Mouse (Mus musculus) right cerebral cortex, postnatal 14 days (tissue): ENCODE data around the gene Eps8.
"Not testable (repeated sequence)": the region's sequence is repeated elsewhere in the genome, so short reads cannot be mapped to it uniquely, and the experiment has no call there.

Experiments
- DNase-seq: peaks from one replicate; pipeline ENCODE4 v3.0.0; 2022

Eps8 gene

DNA sequence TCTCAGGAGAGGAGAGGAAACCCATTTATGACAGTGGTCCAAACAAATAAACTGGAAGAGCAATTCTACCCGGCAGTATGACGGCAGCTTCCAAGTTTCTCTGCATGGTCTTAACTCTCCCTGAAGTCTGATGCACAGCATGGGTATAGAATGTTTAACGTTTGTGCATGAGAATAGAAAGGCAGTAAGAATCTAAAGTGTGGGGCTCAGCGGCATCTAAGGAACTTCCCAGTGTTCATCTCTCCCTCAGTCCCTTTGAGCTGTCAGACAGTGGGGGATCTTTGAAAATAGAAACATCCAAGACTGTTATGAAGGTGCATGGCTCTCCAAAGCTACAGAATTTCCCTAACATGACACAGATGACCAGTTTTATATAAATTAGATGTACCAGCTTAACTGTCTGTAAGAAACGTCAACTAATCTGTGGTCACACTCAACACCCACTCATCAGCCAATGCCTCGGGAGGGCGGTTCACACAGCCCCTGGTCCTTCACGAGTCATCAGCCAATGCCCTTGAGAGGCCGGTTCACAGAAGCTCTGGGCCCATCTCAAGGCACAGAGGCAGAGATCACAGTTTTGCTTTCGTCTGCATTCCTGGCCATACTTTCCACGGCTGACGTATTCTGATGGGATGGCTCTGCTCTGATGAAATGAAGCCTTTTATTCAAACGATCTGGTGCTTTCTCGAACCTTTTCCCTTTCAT is 145.2 kb downstream of the Eps8 start:
- DNase-seq: no peak

DNA sequence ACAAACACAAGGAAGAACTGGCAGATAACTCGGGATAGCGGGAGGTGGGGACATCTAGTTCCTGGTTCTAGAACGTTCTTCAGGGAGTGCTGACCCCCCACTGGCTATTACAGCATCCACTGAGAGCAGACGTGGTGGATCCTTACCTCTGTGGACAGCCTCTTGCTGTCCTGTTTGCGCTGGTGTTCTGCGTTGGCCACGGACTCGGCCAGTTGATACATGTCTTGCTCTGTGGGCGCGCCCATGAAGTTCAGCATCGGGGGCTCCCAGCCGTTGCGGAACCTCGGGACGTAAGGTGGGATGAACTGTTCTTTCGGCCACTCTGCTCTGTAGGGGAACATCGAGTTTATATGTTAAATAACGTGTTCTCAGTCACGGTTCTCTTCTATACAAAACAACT is 145.7 kb downstream of the Eps8 start:
- DNase-seq: no peak

DNA sequence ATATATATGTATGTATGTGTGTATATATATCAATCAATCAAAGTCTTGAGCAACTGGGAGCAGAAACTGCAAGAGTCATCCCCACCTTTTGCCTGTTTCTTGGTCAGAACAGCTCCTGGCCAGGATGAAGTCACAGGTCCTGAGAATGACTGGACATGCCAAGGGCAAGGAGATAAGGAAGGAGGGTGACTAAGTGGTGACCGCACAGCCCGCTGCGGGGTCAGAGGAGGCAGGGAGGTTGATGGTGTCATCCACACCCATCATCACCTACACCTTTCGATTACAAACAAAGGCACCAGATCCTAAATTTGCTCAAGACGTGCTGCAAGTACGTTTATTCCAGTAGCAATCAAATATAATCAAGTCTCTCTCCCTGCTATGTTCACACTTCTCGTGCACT is 148.1 kb downstream of the Eps8 start:
- DNase-seq: no peak

DNA sequence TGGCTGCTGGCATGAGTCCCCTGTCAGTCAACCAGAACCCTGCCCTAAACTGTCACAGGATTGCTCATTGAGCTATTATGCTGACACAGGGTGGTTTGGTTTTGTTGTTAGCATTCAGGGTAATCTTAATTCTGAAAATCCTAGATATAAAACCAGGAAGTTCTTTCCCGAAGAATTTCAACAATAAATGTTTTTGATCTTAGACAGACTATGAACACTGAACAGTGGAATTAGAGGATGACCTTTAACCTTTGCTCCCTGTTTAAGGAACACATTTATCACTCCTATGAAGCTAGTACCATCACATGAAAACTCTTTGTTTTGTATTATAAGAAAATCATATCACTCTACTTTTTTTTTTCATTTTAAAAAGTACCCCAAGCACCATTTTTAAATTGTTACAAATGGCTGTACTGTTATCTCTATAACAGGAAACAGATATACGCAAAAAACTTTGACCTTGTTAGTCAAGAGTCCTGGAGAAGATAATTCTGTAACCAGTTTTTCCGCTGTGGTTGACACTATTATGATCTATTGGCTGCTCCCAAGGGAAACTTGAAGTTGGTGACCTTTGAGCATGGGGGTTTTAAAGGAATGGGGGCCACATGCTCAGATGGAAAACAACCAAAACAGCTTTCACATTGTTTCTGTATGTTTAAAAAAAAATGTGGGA is 149.0 kb downstream of the Eps8 start:
- DNase-seq: no peak

DNA sequence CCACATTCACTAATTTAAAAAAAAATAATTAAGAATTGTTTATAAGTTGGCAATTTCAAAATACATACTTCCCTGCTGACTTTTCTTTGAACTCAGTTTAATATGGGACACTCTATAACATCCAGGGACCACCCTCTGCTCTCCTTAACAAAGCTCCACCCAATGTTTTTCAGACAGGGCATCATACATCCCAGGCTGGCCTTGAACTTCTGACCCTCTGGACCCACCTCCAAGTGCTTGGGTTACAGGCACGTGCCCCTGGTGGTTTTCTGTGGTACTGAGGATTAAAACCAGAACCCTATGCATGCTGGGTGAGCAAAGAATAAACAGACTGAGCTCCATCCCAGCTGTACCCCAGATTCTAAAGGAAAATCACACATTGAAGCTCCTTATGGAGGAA is 150.6 kb downstream of the Eps8 start:
- no peak for DNase-seq

DNA sequence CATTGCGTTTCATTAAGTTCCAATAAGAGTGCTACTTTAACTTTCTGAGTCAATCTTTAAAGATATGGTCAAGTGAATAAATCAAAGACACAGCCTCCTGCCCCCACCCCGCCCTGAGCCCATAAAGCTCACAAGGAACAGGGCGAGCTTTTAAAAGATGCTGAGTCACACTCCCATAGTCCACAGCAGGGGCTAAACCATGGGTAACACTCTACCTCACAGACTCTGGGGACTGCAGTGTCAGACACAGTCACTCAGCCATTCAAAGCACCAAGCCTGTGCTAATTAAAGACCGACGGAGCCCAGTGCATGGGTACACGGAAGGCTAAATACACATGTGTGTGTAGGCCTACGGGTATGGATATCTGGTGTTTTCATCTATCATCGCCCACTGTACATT is 151.2 kb downstream of the Eps8 start:
- DNase-seq: no peak

DNA sequence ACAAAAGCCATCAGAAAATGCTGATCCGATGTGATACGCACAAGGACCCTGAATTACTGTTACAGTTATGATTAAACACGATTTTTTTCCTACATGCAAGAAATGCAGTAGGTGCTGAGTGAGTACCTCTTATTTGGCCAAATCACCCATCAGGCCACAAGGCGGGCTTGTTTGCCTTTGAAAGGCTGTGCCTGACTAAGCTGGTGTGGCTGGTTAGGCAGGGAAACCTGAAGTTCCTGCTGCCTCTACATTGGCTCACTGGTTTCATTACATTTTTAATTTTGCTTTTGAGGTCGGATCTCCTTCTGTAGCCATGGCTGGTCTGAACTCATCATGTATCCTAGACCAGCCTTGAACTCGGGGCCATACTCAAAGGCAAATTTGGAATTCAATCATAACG is 151.7 kb downstream of the Eps8 start:
- DNase-seq: no peak

DNA sequence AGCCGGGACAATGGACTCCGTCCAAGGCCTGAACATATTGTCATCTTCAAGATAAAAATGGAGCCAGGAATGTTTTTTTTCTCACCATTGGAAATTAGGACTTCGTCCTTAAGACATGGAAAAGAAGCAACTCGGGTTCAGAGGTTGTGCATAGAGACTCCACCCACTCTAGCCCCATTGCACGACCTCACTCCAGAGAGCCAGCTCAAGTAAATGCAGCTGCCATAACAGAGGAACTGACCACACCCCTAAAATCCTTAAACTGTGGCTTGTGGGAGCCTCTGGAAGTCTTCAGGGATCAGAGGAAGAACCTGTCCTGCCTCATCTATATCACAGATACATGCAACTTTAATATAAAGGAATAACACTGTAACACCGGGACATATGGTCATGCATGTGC is 155.9 kb downstream of the Eps8 start:
- no peak for DNase-seq

DNA sequence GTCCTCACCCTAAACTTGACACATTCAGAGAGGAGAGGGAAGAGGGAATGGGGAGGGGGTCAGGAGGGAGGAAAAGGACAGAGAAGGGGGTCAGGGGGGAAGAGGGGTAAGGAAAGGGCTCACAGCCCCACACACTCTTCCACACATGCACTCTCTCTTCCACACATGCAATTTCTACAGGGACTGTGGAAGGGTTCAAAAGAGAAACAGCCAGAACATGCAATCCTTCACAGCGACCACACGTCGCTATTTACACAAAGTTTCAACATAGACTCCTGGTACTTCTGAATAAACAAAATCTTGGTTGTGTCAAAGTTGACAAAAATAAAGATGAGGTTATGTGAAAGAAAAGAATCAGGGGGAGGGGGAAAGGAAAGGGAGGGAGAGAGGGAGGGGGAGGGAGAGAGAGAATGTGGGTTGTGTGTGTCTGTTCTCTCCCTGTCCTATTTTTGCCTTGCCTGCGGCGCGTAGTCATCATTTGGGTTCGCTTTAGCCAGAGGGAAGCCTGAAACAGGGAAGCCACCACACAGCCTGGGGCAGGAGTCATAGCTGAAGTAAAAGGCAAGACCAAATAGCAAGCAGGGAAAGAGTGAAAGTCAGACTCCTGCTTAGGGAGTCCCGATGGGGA is 157.4 kb downstream of the Eps8 start:
- no peak for DNase-seq

DNA sequence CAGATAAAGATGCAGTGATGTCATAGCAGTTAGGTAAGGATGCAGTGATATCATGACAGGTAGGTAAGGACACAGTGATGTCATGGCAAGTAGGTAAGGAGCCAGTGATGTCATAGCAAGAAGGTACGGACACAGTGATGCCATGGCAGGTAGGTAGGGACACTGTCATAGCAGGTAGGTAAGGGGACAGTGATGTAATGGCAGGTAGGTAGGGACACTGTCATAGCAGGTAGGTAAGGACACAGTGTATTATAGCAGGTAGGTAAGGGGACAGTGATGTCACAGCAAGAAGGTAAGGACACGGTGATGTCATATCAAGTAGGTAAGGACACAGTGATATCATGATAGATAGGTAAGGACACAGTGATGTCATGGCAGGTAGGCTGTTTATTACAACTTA is 158.1 kb downstream of the Eps8 start:
- no peak for DNase-seq

DNA sequence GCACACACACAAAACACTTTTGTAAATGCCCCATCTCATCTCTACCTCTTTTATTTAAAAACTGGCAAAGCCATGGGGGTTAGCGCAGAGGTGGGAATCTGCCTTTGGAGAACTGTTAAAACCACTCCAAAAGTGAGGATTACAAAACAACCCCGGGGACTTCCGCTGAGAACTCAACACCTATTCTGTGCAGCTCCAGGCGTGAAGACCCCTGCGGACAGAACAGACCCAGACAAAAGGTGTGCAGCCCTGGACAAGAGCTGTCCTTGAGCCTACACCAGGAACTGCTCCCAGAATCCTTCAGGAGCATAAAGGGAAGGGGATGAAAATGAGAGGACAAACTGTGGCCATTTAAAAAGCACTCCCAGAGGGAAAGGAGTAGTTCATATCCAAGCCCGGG is 159.4 kb downstream of the Eps8 start:
- DNase-seq: no peak

DNA sequence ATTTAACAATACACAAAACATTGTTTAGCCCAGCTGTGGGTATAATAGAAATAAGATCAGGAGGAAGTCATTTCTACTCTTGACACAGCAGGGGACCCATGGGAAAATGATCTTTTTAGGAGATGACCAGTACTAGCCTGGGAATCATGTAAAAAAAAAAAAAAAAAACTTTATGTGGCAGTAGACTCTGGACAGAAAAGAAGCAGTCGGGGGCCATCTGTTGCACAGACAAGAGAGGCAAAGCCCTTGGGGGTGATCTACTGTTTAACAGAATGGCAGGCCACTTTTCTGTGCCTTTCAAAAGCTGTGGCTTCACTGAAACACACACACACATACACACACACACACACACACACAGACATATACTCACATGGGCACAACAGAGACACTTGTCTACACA is 159.9 kb downstream of the Eps8 start:
- no peak for DNase-seq

DNA sequence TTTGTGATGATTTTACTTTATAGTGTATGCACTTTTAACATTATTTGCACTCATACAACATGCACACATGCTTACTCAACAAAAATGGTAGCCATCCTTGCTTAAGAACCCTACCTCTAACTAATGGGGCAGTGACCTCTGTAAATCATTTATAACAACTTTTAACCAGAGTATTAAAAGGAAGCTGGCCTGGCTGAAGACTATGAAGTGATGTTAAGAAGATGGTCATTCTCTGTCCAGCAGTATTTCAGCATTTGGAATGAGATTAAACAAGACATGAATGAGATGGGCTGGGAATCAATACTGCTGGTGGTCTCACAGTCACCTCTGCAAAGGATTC is 160.6 kb downstream of the Eps8 start:
- no peak for DNase-seq

DNA sequence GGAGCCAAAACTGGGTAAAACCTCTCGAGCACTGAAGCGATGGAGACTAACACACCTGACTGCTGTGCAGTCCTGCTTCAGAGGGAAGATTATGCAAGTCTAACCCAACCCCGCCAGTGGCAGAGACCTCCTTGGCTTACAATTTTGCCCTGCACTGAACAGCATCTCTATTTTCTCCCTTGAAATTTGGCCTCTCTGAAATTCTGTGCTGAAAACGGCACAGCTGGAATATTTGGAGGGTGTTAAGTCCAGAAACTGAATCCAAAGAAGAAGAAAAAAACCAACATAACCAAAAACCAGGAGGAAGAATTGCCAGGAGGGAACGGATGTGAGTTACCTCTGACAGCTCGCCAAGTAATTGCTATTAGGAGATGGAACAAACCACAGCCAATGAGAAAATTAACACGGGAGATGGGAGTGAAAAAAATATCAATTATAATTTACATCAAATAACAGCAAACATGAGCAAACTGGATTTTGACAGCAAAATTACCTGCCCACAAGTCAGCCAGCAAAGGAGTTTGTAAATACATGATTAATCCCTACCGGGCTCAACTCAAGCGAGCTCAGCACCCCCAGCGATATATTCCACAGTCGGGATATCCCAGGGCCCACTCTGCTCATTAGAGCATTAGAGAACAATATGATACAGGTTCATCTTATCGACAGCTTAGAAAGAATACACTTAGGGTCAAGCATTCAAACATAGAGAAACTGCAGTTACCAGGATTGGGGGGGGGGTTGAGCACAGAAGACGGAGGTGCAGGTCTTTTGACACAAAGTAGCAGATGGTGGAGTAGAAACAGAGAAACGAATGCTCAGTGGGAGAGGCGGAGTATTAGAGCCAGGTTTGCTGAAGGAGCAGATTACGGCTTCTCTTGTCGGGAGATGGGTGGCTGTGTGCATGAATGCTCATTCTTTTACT is 161.2 kb downstream of the Eps8 start:
- no peak for DNase-seq

DNA sequence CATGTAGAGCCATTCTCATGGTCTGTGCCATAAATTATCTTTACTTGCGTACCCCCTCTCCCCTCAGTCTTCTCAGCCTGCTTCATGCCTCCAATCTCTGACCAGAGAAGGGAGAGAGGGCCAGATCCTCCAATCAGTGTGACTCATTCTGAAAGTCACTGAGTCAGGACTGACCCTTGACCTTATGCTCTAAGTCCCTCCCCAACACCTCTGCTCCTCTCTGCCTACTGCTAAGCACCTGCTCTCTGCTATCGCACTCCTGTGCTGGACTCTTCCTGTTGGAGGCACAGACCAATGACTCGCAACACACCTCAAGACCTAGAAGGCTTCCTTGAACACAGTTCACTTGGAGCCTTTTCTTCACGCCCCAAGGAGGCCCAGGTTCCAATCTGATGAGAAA is 162.1 kb downstream of the Eps8 start:
- no peak for DNase-seq

DNA sequence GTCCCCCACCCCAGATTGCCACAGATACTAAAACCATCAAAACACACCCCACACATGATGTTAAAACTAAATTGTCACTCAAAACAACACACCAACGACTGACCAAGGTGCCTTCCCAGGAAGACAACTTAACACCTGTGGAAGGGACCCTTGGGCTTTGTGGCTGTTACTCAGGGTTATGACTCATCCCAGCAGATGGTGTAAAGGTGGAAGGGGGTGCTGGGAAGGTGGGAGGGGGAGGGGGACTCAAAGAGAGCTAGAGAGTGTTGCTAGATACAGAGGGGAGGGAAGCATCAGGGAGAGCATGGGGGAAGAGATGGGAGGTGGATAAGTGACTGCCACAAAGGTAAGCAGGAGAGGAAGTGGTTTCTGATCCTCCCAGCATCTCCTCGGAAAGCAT is 163.0 kb downstream of the Eps8 start:
- no peak for DNase-seq

DNA sequence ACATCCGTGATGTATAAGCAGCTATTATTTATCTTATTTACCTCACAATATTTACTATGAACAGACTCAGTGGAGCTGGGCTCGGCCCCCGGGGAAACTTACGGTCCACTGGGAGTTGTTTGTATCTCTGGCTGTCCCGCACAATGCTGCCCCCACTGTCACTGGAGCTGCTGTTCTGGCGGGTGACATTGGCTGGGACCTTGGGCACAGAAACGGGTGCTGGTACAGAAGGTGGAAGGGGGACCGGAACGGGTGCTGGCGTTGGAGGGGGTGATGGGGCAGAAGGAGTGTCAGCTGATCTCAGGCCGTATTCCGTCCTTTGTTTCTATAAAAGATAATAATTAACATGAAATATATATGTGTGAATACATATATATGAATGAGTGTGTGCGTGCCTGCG is 164.6 kb downstream of the Eps8 start:
- DNase-seq: no peak

DNA sequence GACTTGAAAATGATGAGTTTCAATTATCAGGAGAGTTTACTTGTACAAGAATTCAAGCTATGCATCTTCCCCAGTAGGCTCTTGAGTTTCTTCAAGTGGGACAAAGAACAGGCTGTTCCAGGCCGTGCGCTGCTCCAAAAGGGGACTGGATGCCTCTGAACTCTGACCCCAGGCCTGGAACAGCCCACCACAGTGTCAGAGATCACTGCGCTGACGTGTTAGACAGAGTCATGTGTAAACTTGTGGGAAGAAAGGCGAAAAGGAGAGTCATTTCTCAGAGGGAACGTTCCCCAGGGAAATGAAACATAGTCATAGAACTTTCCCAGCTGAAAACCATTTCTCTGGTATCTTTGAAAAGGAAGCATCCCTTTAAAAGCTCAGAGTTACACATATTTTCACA is 167.2 kb downstream of the Eps8 start:
- DNase-seq: no peak

DNA sequence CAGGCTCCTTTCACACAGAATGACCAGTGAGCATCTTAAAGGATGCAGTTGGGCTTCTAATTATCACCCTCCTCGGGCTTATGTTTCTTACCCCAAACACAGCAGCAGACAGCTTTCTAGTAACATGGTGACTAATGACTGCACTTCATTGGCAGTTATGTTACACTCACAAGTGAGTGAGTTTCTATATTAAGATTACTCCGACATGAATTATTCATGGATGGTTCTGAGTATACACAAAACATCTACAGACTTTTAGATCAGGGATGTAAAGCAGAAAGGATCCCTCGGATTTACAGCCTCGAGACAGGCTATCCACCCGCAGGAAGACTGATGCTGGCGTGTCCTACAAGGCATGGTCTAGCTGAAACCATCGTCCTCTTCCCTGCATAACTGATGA is 171.8 kb downstream of the Eps8 start:
- no peak for DNase-seq

DNA sequence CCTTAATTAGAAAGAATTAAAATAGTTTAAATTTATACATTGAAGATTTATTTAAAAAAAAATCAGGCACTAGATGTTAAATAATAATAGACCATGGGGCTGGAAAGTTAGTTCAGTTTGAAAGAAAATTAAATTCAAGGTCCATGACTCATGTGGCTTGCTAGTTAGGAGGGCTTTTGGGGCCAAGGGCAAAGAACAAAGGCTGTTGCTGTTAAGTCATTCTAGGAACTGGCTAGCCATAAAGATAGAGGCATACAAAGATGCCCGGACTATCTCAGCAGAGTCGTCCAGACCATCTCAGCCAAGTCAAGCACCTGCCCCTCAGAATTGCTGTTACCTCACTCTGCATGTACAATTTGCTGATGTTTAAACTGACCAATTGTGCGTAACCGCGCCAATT is 179.0 kb downstream of the Eps8 start:
- not testable (repeated sequence) for DNase-seq

DNA sequence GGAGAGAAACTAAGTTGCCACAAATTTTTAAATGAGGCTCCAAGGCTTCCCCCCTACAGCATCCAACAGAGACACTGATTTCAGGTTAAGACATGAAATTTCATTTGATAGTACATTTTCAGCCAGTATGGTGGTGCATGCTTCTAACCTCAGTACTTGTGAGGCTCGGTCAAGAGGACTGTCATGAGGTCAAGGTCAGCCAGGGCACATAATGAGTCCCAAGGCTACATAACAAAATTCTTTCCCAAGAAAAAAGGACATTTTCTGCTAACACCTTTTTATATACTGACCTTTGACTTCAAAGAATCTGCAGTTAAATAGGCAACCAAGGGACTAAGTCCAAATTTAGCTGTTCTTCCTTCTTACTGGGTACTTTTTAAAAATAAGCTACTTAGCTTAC is 181.2 kb downstream of the Eps8 start:
- DNase-seq: no peak

DNA sequence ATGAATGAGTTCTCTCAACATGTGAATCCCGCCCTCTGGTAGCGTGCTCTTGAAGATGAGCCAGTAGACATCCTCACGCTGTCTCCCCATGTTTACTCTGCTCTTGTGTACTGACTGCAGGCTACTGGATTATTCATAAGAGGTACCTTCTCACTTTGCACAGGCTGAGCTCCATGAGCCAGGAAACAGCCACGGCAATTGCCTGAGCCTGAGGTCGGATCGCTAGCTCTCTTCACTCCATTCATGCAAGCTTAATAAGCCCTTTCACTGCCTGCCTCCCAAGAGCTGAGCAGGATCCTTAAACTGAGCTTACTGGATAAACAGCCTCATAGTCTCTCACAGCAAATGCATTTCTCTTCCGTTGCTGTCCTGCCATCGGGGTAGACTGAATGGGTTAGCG is 182.5 kb downstream of the Eps8 start:
- no peak for DNase-seq

DNA sequence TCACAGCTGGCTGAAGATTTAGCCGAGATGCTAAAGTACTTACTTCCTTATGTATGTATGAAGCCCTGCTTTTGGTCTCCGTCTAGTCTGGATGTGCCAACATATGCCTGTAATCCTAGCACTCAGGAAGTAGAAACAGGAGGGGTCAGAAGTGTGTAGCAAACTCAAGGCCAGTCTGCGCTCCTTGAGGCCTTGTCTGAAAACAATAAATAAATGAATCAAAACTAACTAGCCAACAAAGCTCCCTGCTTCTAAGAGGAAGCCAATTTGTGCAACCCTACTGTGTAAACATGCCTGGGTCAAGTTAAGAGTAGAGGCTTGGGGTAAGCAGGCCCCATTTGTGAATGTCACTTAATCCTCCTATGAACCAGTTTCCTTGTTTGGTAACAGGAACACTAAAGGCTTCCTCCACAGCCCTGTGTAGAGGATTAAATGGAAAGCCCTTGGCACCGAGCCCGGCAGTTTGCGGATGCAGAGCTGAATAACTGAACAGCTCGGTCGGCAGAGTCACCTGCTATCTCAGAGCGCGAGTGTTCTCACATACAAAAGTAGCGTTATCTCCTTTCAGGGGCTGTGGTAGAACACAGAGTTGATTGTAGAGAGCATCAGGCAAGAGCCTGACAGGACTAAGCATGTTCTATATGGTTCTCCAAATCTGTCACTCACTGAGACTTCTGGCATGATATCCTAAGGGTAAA is 183.6 kb downstream of the Eps8 start:
- DNase-seq: peak; percentile 93
